Mouse (Mus musculus) T-cell, adult 2 months (primary cell): ENCODE measurements at regions not wholly inside any gene's neighbourhood (a gene's known extent, or its start where the extent isn't known, plus 50 kb on each side); places are given as distances from the start of the nearest gene placed in this dataset.

Source experiments
- DNase-seq: peaks from one replicate; pipeline ENCODE4 v3.0.0; 2022; ENCODE audit warnings: low spot score

- DNase-seq: no peak
These were observed 179.3 kb downstream of the Csl start for GRCm38 (mm10) chr10:99580191-99580590.

DNA sequence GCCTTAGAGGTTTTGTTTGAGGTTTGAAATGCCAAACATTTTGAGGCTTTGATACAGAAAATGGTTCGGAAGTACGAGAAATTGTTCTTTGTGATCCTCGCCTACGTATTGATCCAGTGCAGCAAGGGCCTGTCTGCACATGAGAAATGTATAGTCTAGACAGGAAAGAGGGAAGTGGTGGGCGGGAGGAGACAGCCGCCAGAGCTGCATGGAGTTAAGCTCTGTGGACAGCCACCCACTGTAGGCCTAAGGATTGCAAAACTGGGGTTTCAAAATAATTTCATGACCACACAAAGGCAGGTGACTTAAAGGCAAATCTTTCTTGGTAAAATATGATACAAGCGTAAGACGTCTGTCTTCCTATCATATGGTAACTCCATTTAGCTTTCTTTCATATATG lies 178.4 kb downstream of the Csl start:
- DNase-seq: no peak

GRCm38 (mm10) chr10:99584855-99585254 lies 174.6 kb downstream of the Csl start:
- DNase-seq: no peak

DNA sequence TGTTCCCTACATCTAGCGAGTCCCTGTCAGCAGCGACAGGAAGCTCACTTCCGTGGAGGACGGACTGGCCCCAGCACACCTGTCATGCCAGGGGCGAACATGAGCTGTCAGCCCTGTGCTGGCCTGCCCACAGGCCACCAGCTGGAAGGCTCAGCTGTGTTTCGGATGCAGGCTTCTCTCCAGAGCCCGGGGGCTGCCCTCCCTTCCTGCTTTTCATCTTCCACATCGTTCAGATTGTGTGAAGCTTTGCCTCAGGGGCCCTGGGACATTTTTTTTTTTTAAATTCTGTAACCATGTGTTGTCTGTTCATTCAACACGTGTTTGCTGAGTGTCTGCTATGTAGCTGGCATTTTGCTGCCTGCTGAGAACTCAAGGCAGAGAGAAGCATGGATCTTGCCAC lies 167.2 kb downstream of the Csl start:
- DNase-seq: peak; percentile 40

DNA sequence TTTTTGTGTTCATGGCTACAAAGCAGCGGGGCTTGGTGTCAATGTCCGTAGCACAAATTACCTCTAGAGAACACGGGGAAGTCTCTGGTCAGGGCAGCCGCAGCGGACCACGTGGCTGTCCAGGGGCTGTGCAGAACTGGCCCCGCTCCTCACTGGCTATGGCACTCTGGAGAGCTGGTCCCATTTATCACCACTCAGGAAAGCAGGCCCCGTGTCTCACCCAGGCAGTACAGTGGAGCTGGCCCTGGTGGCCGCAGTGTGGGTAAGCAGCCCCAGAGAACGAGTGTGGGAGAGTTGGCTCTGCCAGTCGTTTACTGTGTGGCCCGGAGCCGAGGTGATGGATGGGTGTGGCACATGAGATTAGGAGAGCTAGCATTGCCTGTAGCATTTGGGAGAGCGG lies 163.8 kb downstream of the Csl start:
- DNase-seq: no peak

GRCm38 (mm10) chr10:99599142-99600120 lies 160.0 kb downstream of the Csl start:
- DNase-seq: peak; percentile 62

DNA sequence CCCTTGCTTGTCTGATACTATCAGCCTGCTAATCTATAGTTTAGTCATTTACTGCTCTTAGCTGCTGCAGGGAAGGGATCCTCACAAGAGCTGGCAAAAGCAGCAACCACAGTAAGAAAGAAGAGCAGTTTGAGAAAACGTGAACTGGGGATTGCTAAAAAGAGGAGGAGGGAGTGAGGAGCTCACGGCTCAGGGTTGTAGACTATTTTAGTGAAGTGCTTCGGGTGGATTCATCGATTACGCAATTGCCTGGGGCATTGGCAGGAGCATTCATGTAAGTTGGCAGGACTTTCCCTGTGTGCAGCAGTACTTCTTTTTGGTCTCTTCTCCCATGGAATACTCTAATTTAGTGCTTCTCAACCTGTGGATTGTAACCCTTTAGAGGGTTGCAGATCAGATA lies 157.1 kb downstream of the Csl start:
- DNase-seq: no peak

- no peak for DNase-seq
These were observed 155.3 kb downstream of the Csl start for GRCm38 (mm10) chr10:99604172-99604571.

- no peak for DNase-seq
These were observed 151.0 kb downstream of the Csl start for GRCm38 (mm10) chr10:99608477-99608876.

DNA sequence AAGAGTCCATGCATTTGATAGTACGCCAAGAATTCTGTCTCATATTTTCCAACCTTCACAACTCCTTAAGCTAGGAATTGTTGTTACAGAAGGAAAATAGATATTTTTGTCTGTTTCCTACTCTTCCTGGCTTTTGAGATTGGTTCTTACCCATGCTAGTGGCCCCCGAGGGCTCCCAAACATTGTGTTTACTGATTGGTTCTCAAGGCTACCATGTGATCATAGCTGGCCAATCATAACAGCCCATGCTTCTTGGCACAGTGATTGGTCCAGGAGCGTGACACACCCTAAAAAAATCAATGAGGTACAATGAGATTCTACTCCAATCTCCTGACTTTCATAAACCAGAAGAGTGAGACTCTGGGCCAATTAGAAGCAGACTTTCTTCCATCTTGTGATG lies 150.0 kb downstream of the Csl start:
- no peak for DNase-seq

DNA sequence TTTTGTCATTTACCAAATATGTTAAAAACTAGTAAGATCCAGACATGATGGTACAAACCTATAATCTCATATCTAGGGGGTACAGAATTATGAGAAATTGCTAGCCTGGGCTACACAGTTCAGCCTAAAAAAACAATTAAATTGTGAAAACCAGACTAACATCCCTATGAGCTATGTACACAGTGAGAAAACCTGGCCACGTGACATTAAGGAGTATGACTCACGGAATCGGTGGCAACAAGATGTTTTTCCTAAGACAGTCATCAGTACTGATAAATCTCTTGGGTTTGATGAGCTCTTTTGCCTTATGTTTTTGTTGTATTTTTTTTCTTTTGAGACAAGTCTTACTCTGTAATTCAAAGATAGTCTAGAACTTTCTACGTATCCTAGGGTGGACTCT lies 148.6 kb downstream of the Csl start:
- no peak for DNase-seq

GRCm38 (mm10) chr10:99614392-99615249 lies 144.8 kb downstream of the Csl start:
- DNase-seq: no peak

GRCm38 (mm10) chr10:99615371-99615770 lies 144.1 kb downstream of the Csl start:
- DNase-seq: no peak

DNA sequence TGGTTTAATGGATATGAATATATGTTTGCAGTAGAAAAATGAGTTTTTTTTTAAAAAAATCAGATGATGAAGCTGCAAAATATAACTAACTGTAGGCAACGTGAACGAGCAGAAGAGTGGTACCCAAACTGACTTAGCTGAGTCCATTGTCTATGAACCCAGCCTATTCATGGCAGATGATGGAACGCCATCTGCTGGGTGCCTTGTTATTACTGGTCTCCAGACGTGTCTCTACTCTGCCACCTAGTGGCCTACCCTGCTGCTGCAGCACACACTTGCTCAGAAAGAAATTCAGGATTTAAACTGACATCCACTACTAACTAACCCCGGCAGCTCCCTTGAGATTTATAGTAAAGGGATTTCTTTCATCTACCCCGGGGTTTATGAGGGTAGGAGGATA lies 143.7 kb downstream of the Csl start:
- DNase-seq: peak; percentile 74

DNA sequence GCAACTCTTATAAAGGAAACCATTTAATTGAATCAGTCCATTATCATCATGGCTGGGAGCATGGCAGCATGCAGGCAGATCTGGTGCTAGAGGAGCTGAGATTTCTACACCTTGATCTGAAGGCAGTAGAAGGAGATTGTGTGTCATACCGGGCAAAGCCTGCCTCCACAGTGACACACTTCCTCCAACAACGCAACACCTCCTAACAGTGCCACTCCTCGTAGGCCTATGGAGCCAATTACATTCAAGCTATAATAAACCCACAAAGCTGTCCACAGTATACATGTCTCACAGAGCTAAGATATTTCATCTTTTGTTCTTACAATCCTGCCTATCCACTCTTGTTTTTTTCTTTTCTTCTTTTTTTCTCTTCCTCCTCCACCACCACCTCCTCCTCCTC lies 141.8 kb downstream of the Csl start:
- no peak for DNase-seq

DNA sequence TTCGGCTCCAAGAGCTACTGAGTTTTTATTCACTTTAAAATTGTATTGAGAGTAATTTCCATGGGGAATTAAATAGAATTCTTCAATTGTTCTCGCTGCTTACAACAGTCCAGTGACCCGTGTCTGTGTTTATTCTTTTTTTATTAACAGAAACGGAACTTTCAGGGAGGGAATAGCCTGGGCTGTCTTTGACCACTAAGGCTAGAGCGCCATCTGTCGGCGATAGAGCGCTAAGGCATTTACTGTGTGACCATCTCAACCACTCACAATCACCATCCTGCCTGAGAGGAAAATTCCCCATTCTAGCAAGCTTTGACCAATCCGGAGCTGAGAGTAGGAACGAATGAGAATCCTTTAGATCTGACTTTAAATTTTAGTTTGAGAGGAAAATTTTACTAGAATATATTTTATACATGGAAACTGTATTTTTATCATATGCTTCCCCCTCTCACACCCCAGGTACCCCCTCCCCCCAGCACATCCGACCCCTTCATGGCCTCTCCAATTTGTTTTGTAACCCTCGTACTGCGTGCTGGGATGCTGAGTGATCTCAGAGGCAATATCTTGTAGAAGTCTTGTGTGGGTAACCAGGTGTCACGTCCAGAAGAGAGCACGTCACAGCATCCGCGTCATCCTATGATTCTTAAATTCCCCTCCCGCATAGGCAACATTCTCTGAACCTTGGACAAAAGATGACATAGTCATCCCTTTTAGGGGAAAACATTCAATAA lies 139.9 kb downstream of the Csl start:
- peak; percentile 32 for DNase-seq

GRCm38 (mm10) chr10:99620489-99620888 lies 139.0 kb downstream of the Csl start:
- no peak for DNase-seq

DNA sequence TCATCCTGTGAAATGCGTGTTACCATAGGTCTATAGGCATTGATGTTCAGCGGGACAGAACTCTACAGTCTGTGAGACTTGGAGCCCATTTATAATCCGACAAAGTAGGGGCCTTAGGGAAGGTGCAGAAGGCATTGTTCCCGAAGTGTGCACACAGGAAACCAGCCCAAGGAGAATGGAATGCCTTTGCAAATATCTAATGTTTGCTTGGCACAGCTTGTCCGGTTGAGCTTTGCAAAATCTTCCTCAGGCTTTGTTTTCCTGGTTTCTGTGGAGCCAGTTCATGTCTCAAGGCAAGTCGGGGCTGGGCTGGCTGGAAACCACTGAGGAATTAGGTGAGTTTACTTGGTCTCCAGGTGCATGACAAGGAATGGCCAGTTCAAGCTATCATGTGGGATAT lies 132.1 kb downstream of the Csl start:
- no peak for DNase-seq

- DNase-seq: no peak
These were observed 127.0 kb downstream of the Csl start for GRCm38 (mm10) chr10:99632250-99632985.

GRCm38 (mm10) chr10:99635796-99636195 lies 123.7 kb downstream of the Csl start:
- DNase-seq: no peak

GRCm38 (mm10) chr10:99639022-99639421 lies 120.4 kb downstream of the Csl start:
- DNase-seq: no peak

- no peak for DNase-seq
These were observed 120.0 kb downstream of the Csl start for GRCm38 (mm10) chr10:99639469-99639868.
